Mouse (Mus musculus): Measurements from ENCODE around the gene Fam83f.

DNA sequence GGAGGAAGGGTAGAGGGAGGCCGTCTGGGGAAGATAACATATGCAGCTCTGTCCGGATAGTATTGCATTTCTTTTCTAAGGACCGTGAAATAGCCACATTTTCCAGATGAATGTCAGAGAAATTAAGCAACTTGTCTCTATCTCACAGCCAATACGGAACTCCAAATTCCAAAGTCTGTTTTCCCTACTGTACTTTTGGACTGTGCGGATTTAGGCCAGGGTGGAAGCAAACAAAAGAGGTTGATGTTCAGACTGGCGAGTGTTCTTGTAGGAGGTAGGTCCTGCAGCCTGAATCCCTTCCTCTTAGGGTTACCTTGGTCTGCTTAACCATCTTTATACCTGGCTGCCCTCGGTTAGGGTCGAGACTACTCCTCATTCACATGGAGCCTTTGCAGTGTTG lies 10.7 kb downstream of the Fam83f start:
- TF ChIP-seq CTCF (IDR thresholded peaks at IDR 0.05; ENCODE audit: extremely low read depth, insufficient read depth, insufficient read length, insufficient replicate concordance) (no peak), POLR2A (IDR thresholded peaks at IDR 0.05; ENCODE audit: low read depth, low read length) (no peak)
